Mouse (Mus musculus): ENCODE results near the gene Set.
"Not testable (repeated sequence)": the region's sequence is repeated elsewhere in the genome, so short reads cannot be mapped to it uniquely, and the experiment has no call there.

Set gene

DNA sequence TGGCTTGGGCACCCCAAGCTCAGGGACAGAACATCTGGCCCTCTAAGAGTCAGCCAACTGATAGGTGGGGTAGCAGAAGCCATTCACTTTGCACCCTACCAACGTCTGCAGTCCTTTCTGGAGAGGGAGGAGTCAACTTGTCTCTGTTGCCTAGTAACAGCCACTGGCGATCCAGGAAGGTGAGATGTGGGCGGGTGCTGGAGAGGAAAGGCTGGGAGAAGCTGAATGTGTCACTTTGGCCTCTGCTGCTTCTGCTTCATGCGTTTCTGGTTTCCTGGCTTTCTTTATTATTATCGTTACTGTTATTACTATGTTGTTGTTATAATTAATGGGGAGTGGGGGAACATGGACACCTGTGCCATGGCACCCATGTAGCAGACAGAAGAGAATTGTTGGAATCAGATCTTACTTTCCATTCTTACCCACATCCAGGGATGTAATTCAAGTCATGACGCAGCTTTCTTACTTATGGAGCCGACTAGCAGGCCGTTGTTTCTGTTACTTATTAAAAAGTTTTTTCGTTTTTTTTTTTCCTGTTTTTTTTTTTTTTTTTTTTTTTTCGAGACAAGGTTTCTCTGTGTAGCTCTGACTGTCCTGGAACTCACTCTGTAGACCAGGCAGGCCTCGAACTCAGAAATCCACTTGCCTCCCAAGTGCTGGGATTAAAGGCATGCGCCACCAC, at the start of gene Set:
Gene Set (plus strand): TSS at position 156 of the 682 bp plus-strand sequence.
- no peak for DNase-seq (ENCODE audit: low spot score)

- no peak for DNase-seq (ENCODE audit: low spot score)
Observed at GRCm38 (mm10) chr2:30009101-30009500, 48.1 kb upstream of the Set start.

DNA sequence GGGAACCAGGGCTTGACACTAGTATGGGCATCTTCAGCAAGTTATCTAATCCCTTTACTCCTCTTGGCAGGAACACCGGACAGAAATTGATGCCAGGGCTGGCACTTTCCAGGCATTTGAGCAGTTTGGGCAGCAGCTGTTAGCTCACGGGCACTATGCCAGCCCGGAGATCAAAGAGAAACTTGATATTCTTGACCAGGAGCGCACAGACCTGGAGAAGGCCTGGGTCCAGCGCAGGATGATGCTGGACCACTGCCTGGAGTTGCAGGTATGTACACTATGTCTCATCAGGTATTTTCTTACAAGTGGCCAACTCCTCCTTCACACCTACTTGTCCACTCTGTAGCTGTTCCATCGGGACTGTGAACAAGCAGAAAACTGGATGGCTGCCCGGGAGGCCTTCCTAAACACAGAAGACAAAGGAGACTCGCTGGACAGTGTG, 46.3 kb upstream of the Set start:
- DNase-seq (ENCODE audit: low spot score), result peak; percentile 50

DNA sequence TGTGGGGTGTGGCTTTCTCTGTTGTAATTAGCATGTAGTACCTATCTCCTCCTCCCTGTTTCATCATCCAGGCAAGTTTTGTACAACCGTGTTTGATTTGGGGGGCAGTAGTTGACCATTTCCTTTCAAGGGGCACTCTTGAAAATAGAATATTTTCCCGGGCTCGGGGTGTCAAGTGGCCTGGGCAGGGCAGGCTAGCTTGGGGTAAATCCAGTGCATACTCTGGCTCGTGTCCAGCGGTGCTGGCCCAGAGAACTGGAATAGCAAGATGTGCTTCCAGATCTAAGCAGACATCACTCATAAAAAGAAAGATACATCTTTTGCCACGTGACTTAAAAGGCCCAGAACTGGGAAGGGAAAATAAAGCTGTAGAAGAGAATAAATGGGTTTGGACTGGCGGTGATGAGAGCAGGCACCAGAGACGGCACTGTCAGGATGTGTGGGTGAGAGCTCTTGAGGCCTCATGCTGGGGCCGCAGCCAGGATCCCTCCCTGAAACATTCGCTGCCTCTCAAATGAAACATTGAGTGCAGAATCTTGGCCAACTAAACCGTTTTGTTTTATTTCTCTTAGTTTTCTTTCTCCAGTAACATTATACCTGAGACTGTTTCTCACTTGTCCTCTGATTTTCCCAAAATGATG, 42.7 kb upstream of the Set start:
- peak; percentile 57 for DNase-seq (ENCODE audit: low spot score)

- no peak for DNase-seq (ENCODE audit: low spot score)
Observed at GRCm38 (mm10) chr2:30025454-30025853, 31.7 kb upstream of the Set start.

- no peak for DNase-seq (ENCODE audit: low spot score)
Observed at GRCm38 (mm10) chr2:30026997-30027396, 30.2 kb upstream of the Set start.

- no peak for DNase-seq (ENCODE audit: low spot score)
Observed at GRCm38 (mm10) chr2:30032244-30032846, 24.8 kb upstream of the Set start.

GRCm38 (mm10) chr2:30032957-30033356, 24.2 kb upstream of the Set start:
- DNase-seq (ENCODE audit: low spot score), result no peak

DNA sequence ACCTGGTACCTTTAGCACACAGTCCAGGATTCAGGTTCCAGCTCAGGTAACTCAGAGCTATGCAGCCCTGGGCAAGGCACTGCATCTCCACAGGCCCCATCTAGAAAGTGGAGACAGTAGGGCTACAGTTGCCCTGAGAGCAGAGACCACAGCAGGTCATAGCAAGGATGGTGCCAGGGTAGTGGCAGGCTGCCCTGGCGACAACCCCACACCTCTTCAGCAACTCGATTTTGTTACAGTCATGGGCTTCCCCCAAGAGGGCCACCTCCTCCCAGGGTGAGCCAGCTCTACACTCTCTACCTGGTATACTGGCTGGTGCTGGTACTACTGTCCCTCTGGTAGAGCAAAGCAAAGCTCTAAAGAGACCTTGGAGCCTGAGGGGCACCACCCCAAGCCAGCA, 19.4 kb upstream of the Set start:
- no peak for DNase-seq (ENCODE audit: low spot score)

DNA sequence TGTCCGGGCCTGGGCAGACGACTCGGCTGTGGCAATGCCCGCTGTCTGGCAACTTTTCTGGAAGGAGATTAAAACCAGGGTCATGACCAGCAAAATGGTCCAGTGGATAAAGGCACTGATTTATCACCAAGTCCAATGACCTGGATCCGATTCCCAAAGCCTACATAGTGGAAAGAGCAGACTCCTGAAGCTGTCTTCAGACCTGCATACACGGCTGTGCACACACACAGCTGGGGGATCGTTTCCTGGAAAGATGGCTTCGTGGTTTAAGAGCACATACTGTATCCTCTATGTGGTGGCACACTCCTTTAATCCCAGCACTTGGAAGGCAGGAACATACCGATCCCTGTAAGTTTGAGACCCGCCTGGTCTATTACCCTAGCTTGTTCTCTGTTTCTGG, 18.8 kb upstream of the Set start:
- no peak for DNase-seq (ENCODE audit: low spot score)

DNA sequence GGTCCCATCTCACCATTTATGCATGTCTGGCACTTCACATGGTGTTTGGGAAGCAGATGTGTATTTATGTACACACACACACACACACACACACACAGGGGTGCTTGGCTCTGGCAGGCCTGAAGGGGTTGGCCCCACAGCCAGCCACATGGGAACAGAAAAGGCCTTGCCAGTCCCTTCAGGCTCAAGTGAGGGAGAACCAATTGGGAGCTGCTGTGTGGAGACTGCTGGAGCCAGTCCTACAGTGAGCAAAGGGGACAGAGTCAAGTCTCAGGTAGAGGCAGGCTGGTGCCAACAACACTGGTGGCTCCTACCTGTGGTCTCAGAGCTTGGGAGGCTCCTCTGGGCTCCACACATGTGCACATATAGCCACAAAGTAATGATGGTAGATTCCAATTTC, 17.5 kb upstream of the Set start:
- DNase-seq (ENCODE audit: low spot score), result no peak

DNA sequence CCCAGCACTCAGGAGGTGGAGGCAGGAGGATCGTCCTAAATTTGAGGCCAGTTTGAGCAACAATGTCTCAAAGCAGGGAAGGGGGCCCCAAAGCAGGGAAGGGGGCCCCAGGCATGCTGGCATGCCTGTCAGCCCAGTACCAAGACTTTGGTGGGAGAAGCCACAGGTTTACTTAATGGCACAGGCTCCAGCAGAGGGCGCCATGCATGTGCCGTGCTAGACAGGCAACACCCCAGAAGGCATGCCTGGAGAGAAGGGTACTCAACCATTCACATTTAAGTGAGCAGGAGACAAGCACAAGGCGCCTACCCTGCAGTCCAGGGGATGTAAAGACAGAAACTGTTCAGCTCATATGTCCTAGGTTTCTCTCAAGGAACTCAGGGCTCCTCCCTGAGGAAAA, 14.7 kb upstream of the Set start:
- DNase-seq (ENCODE audit: low spot score), result peak; percentile 88

GRCm38 (mm10) chr2:30044550-30044949, 12.6 kb upstream of the Set start:
- no peak for DNase-seq (ENCODE audit: low spot score)

DNA sequence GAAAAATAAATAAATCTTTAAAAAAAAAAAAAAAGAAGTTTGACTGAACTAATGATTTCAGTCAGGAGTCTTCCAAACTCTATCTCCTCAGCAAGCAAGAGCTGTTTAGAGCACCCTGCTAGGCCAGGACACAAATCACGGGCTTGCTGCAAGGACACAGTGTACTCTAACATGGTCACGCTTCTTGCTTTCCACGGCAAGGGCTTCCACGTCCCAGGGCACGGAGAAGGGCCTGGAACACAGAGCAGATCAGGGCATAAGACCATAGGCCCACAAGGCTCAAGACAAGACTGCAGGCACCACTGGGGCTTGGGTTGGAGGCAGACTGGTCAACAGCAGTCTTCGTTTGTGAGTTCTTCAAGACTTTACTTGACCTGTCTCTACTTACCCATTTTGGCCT, 10.1 kb upstream of the Set start:
- no peak for DNase-seq (ENCODE audit: low spot score)

- no peak for DNase-seq (ENCODE audit: low spot score)
Observed at GRCm38 (mm10) chr2:30048101-30048501, 9.1 kb upstream of the Set start.

GRCm38 (mm10) chr2:30048699-30049388, 8.3 kb upstream of the Set start, which contains the start of gene Wdr34:
Gene Wdr34 (minus strand): TSS chr2:30048881.
- DNase-seq (ENCODE audit: low spot score), result peak; percentile 98

- DNase-seq (ENCODE audit: low spot score), result no peak
Observed at GRCm38 (mm10) chr2:30049831-30050230, 7.3 kb upstream of the Set start.

GRCm38 (mm10) chr2:30051992-30052761, 5.0 kb upstream of the Set start:
- DNase-seq (ENCODE audit: low spot score), result no peak

GRCm38 (mm10) chr2:30055310-30055709, 1.9 kb upstream of the Set start:
- not testable (repeated sequence) for DNase-seq (ENCODE audit: low spot score)

DNA sequence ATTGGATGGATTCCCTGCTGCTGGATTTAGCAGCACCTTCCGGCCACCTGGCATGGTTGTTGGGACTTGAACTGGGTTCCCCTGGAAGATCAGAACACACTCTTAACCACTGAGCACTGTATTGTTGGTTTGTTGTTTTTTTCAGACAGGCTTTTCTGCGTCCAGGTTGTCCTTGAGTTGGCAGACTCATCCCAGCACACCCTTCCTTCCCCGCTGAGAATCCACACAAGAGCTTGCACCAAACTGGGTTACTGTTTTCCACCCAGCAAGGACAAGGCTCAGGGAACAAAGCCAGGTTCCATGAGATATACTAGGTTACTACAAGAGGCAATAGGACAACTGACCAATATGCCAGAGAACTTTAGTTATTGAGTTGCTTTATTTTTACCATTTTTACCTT, 442 bp upstream of the Set start:
- DNase-seq (ENCODE audit: low spot score), result no peak

- DNase-seq (ENCODE audit: low spot score), result no peak
Observed at GRCm38 (mm10) chr2:30058418-30058817, 1.2 kb downstream of the Set start.
